9 mouse cellular contexts compared by ENCODE assay signal in the genomic region with DNA sequence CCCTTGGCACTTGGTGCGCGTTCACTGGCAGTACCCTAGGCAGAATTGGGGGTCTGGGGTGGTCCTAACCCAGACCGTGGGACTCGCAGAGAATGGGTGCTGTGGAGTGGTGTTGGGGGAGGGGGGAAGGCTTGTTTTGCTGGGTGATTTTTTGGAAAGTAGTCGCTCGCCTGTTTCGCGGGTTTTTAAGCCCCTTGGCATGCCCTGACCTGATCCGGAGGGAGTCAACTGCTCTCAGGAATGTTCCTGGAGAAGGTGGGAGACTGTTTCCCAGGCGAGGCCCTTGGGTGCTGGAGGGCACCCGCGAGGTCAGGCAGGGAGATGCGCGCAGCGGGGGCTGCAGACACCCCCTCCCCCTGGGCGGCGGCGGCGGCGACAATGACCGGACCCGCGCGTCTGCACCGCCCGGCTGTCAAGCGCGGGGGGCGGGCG. TPM values are rescaled to one million over a fixed set of nuclear protein-coding genes. Genes with fewer than 3 reads are reported as not detected.
DNase-seq lines count a peak whose midpoint lies in the region; ATAC-seq and TF ChIP-seq lines count a peak whose summit lies in the region.
"Had no signal": no experiment of that assay in that cellular context is flagged by ENCODE, and none has a peak within 500 bp of the region (broad histone marks: within the 10 kb centered on the region; RNA-seq: fewer than 3 reads in every experiment).

Gene Ntn4 (plus strand): TSS at position 161 of the 432 bp plus-strand sequence.

- H3K9me3 ChIP-seq in heart, embryonic 10.5 days: no peaks in the 10 kb centered on the region
- no peaks in the 10 kb centered on the region for H3K9me3 ChIP-seq in limb, embryonic 14.5 days (ENCODE audit: control insufficient read depth, low read length)
- no peaks in the 10 kb centered on the region for H3K9me3 ChIP-seq in stomach, postnatal 0 days (ENCODE audit: control insufficient read depth, low read length)

- no peak for TF ChIP-seq POLR2A in limb, embryonic 14.5 days (IDR thresholded peaks at IDR 0.05; ENCODE audit: borderline replicate concordance, extremely low read depth, insufficient read depth, insufficient read length)

- H3K4me2 ChIP-seq in limb, embryonic 14.5 days (replicated peaks; ENCODE audit: low read depth, low read length, severe bottlenecking): peak within 1 kb of the TSS; percentile 99
- peak within 1 kb of the TSS; percentile 100 for H3K4me2 ChIP-seq in stomach, postnatal 0 days (replicated peaks; ENCODE audit: low read depth)

- DNase-seq in layer of hippocampus, adult 2 months (ENCODE audit: low spot score in 2 of 2): no peak
- DNase-seq in layer of hippocampus, adult 8-10 months (ENCODE audit: low spot score in 2 of 2): no peak
- DNase-seq in adrenal gland, postnatal 4 days (ENCODE audit: low spot score in 2 of 2): no peak
- DNase-seq in heart, embryonic 10.5 days (ENCODE audit: low spot score): no peak
- DNase-seq in limb, embryonic 14.5 days (ENCODE audit: low spot score): no peak
- no peak for DNase-seq in stomach, postnatal 0 days (ENCODE audit: low spot score)
- DNase-seq in embryo, embryonic 10.5 days (ENCODE audit: low spot score): no peak
- no peak for DNase-seq in ovary, adult 18-20 months (ENCODE audit: low spot score)

- no peak; the same call in 1 of the 2 replicates for ATAC-seq in limb, embryonic 14.5 days (ENCODE audit: low FRiP score, low read depth)
- ATAC-seq in stomach, postnatal 0 days (ENCODE audit: low FRiP score, low TSS enrichment): peak; percentile 39

- no peak for TF ChIP-seq CTCF in layer of hippocampus, adult 2 months (conservative IDR thresholded peaks at IDR 0.05)
- no peak for TF ChIP-seq CTCF in stomach, postnatal 0 days (IDR thresholded peaks at IDR 0.05; ENCODE audit: low read depth)

- H3K9ac ChIP-seq in limb, embryonic 14.5 days (ENCODE audit: low read depth, low read length, severe bottlenecking): peak within 1 kb of the TSS; percentile 81
- H3K9ac ChIP-seq in stomach, postnatal 0 days (ENCODE audit: low read length): peak within 1 kb of the TSS; percentile 82

- H3K4me3 ChIP-seq in layer of hippocampus, adult 2 months: peak within 1 kb of the TSS; percentile 53
- peak within 1 kb of the TSS; percentile 80 for H3K4me3 ChIP-seq in heart, embryonic 10.5 days
- H3K4me3 ChIP-seq in limb, embryonic 14.5 days (replicated peaks; ENCODE audit: low read length): peak within 1 kb of the TSS; percentile 77
- H3K4me3 ChIP-seq in stomach, postnatal 0 days (ENCODE audit: low read depth, low read length): peak within 1 kb of the TSS; percentile 72

- 3% methylated on average over 20 of the region's 30 CpGs for WGBS in heart, embryonic 10.5 days
- WGBS in limb, embryonic 14.5 days: 4% methylated on average over 23 of the region's 30 CpGs
- 4% methylated on average over 25 of the region's 30 CpGs for whole genome bisulfite sequencing in stomach, postnatal 0 days

- TF ChIP-seq EP300 in stomach, postnatal 0 days (optimal IDR thresholded peaks at IDR 0.05): no peak

- H3K27me3 ChIP-seq in heart, embryonic 10.5 days (ENCODE audit: insufficient read depth, poor library complexity, severe bottlenecking): peaks cover 96% of the 10 kb centered on the region
- H3K27me3 ChIP-seq in limb, embryonic 14.5 days (ENCODE audit: control insufficient read depth, insufficient read depth, low read length): 0 out of 2 replicates have a peak, but pooled peaks cover 13% of the 10 kb centered on the region
- no peaks in the 10 kb centered on the region for H3K27me3 ChIP-seq in stomach, postnatal 0 days (ENCODE audit: control insufficient read depth, insufficient read depth, low read length)

- H3K36me3 ChIP-seq in heart, embryonic 10.5 days: no peaks in the 10 kb centered on the region
- H3K36me3 ChIP-seq in limb, embryonic 14.5 days (ENCODE audit: control insufficient read depth, insufficient read depth, low read length): no peaks in the 10 kb centered on the region
- H3K36me3 ChIP-seq in stomach, postnatal 0 days (ENCODE audit: control insufficient read depth, insufficient read depth, low read length): no peaks in the 10 kb centered on the region

- H3K27ac ChIP-seq in layer of hippocampus, adult 2 months: peak within 1 kb of the TSS; percentile 46; the same call in 1 of the 2 replicates
- peak within 1 kb of the TSS; percentile 88 for H3K27ac ChIP-seq in heart, embryonic 10.5 days
- H3K27ac ChIP-seq in limb, embryonic 14.5 days (replicated peaks; ENCODE audit: low read depth, low read length): no peak within 1 kb of the TSS
- H3K27ac ChIP-seq in stomach, postnatal 0 days (replicated peaks): peak within 1 kb of the TSS; percentile 65

- H3K4me1 ChIP-seq in heart, embryonic 10.5 days: peaks cover 27% of the 10 kb centered on the region
- H3K4me1 ChIP-seq in limb, embryonic 14.5 days (ENCODE audit: control insufficient read depth, insufficient read depth, low read length): peaks cover 13% of the 10 kb centered on the region
- 0 out of 2 replicates have a peak, but pooled peaks cover 6% of the 10 kb centered on the region for H3K4me1 ChIP-seq in stomach, postnatal 0 days (replicated peaks; ENCODE audit: control insufficient read depth, insufficient read depth)

RNA-seq across cellular contexts. Expression of gene Ntn4, which starts in this region (rescaled TPM):
- 1 to 10 TPM; 5.5 to 7.8 TPM for total RNA-seq in layer of hippocampus, adult 2 months (2021)
- total RNA-seq in layer of hippocampus, adult 8-10 months (2022): 1 to 10 TPM; 6.3 to 7.9 (median 7.3) TPM
- 10 to 100 TPM; 12.9 to 14.8 TPM for total RNA-seq in adrenal gland, postnatal 4 days (2021)
- 0.06 and 0.40 TPM in 2 replicates for polyA plus RNA-seq in heart, embryonic 10.5 days (2016; fragmentation: Nextera tagmentation; extraction: Ambion mirVana)
- polyA plus RNA-seq in limb, embryonic 14.5 days (2012; rRNA removed): 3.6 and 4.0 TPM in 2 replicates
- polyA plus RNA-seq in limb, embryonic 14.5 days (2014; fragmentation: Nextera tagmentation; extraction: Ambion mirVana): 1.3 and 1.4 TPM in 2 replicates
- polyA plus RNA-seq in stomach, postnatal 0 days (2015; fragmentation: Nextera tagmentation; extraction: Ambion mirVana): 0.76 and 0.81 TPM in 2 replicates
- total RNA-seq: neutrophil, adult 5-6 weeks had no signal

Comparison
In these comparisons a context has a peak if more than half of its experiments do, and no peak if none do; other contexts are left out.
1. Peak in ATAC-seq, H3K4me3 ChIP-seq, H3K27ac ChIP-seq, H3K9ac ChIP-seq and H3K4me2 ChIP-seq in stomach, postnatal 0 days; RNA of the gene not detected or under 1 TPM.